Mouse (Mus musculus) myocyte (in vitro differentiated cells): ENCODE measurements around the gene Brdt.

Experiments
- CEBPB ChIP-seq: IDR thresholded peaks from 2 replicates; pipeline ENCODE4 v1.6.1; 2011; ENCODE audit warnings: mild to moderate bottlenecking, moderate library complexity; ENCODE audit not compliant: poor library complexity, insufficient read depth, severe bottlenecking
- E2F4 ChIP-seq: IDR thresholded peaks from one replicate; pipeline ENCODE4 v1.6.1; 2011; ENCODE audit warnings: mild to moderate bottlenecking, control low read depth, moderate library complexity; ENCODE audit not compliant: insufficient read depth
- MAX ChIP-seq: IDR thresholded peaks from one replicate; pipeline ENCODE4 v1.6.1; 2011; ENCODE audit warnings: low read depth, mild to moderate bottlenecking, control low read depth
- MYOD1 ChIP-seq, 3 experiments: IDR thresholded peaks; one replicate each; pipeline ENCODE4 v1.6.1; 2011; ENCODE audit warnings: control low read depth in 2 of 3, low read depth in 2 of 3, mild to moderate bottlenecking in 2 of 3, moderate library complexity in 1 of 3; ENCODE audit not compliant: insufficient read length in 2 of 3, control insufficient read depth in 1 of 3
- MYOG ChIP-seq, 3 experiments: IDR thresholded peaks; one replicate each; pipeline ENCODE4 v1.6.1; 2011; ENCODE audit warnings: control low read depth in 2 of 3, low read depth in 2 of 3, mild to moderate bottlenecking in 2 of 3; ENCODE audit not compliant: insufficient read length in 2 of 3, control insufficient read depth in 1 of 3, insufficient read depth in 1 of 3
- POLR2A ChIP-seq: IDR thresholded peaks from one replicate; pipeline ENCODE4 v1.6.1; 2011; ENCODE audit warnings: low read depth, mild to moderate bottlenecking, control low read depth, moderate library complexity; ENCODE audit not compliant: insufficient read length
- POLR2AphosphoS2 ChIP-seq: IDR thresholded peaks from one replicate; pipeline ENCODE4 v1.6.1; 2011; ENCODE audit warnings: low read depth, control low read depth; ENCODE audit not compliant: insufficient read length
- TCF12 ChIP-seq: IDR thresholded peaks from one replicate; pipeline ENCODE4 v1.6.1; 2011; ENCODE audit warnings: mild to moderate bottlenecking, control low read depth; ENCODE audit not compliant: poor library complexity, insufficient read depth, severe bottlenecking
- TCF3 ChIP-seq: IDR thresholded peaks from one replicate; pipeline ENCODE4 v1.6.1; 2011; ENCODE audit warnings: low read depth, control low read depth; ENCODE audit not compliant: insufficient read length
- USF1 ChIP-seq: IDR thresholded peaks from one replicate; pipeline ENCODE4 v1.6.1; 2011; ENCODE audit warnings: low read depth, mild to moderate bottlenecking, control low read depth, moderate library complexity

DNA sequence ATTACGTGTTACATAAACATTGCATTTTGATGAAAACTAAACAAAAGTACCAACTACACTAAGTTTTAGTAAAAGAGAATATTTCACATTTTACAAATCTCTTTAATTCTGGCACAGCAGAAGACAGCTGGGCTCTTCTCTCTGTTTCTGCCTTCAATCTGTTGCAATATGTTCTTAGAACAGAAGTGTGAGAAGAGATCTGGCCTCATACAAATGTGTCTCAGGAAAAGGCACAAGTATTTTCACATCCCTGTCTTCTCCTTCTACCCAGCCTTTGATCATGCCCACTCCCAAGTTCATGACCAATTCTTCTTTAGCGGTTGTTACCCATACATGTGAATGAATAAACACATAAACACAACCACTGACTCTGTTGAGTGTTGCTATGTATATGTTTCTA lies 84.1 kb downstream of the Brdt start:
- no peak for TF ChIP-seq POLR2A
- TF ChIP-seq E2F4, result no peak
- no peak for TF ChIP-seq USF1
- no peak for TF ChIP-seq TCF12
- no peak for TF ChIP-seq POLR2AphosphoS2
- no peak for TF ChIP-seq CEBPB
- no peak for TF ChIP-seq MAX
- no peak for TF ChIP-seq TCF3
- no peak for TF ChIP-seq MYOG (IDR thresholded peaks at IDR 0.05; ENCODE audit: control insufficient read depth in 1 of 3, insufficient read depth in 1 of 3, insufficient read length in 2 of 3, low read depth in 2 of 3)
- TF ChIP-seq MYOD1 (IDR thresholded peaks at IDR 0.05; ENCODE audit: control insufficient read depth in 1 of 3, insufficient read length in 2 of 3, low read depth in 2 of 3), result no peak
